Mouse (Mus musculus): Measurements from ENCODE around the gene Tgm5.
"Not testable (repeated sequence)": the region's sequence is repeated elsewhere in the genome, so short reads cannot be mapped to it uniquely, and the experiment has no call there.

Gene Tgm5

GRCm38 (mm10) chr2:121041098-121041497 is 44.5 kb downstream of the Tgm5 start:
- DNase-seq (ENCODE audit: low spot score): no peak

- no peak for DNase-seq (ENCODE audit: low spot score)
Observed at GRCm38 (mm10) chr2:121039382-121039781, 46.3 kb downstream of the Tgm5 start.

GRCm38 (mm10) chr2:121038851-121039250 is 46.8 kb downstream of the Tgm5 start:
- not testable (repeated sequence) for DNase-seq (ENCODE audit: low spot score)

- DNase-seq (ENCODE audit: low spot score): peak; percentile 51
Observed at GRCm38 (mm10) chr2:121036733-121037341, 48.8 kb downstream of the Tgm5 start, which contains the start of gene Epb42. Epb42 (minus strand) TSS chr2:121037072.

- DNase-seq (ENCODE audit: low spot score): peak; percentile 47
Observed at GRCm38 (mm10) chr2:121022918-121023317, 62.7 kb downstream of the Tgm5 start.

GRCm38 (mm10) chr2:121017151-121017550 is 68.5 kb downstream of the Tgm5 start:
- DNase-seq (ENCODE audit: low spot score): no peak

GRCm38 (mm10) chr2:121016226-121016625 is 69.4 kb downstream of the Tgm5 start:
- DNase-seq (ENCODE audit: low spot score): no peak

- no peak for DNase-seq (ENCODE audit: low spot score)
Observed at GRCm38 (mm10) chr2:121015507-121015906, 70.1 kb downstream of the Tgm5 start.

GRCm38 (mm10) chr2:121012676-121013075 is 73.0 kb downstream of the Tgm5 start:
- DNase-seq (ENCODE audit: low spot score): no peak

GRCm38 (mm10) chr2:121009071-121009677 is 76.5 kb downstream of the Tgm5 start:
- no peak for DNase-seq (ENCODE audit: low spot score)

- DNase-seq (ENCODE audit: low spot score): no peak
Observed at GRCm38 (mm10) chr2:121008664-121009007, 77.0 kb downstream of the Tgm5 start.

GRCm38 (mm10) chr2:121007925-121008663 is 77.5 kb downstream of the Tgm5 start, which contains the start of gene Ccndbp1:
Ccndbp1 (plus strand) TSS chr2:121008403.
- DNase-seq (ENCODE audit: low spot score): peak; percentile 94

GRCm38 (mm10) chr2:121006986-121007385 is 78.7 kb downstream of the Tgm5 start:
- DNase-seq (ENCODE audit: low spot score): no peak

- DNase-seq (ENCODE audit: low spot score): no peak
Observed at GRCm38 (mm10) chr2:121004018-121004811, 81.4 kb downstream of the Tgm5 start.

- no peak for DNase-seq (ENCODE audit: low spot score)
Observed at GRCm38 (mm10) chr2:121003586-121003985, 82.1 kb downstream of the Tgm5 start.

- no peak for DNase-seq (ENCODE audit: low spot score)
Observed at GRCm38 (mm10) chr2:120998863-120999262, 86.8 kb downstream of the Tgm5 start.

- DNase-seq (ENCODE audit: low spot score): not testable (repeated sequence)
Observed at GRCm38 (mm10) chr2:120996607-120997006, 89.0 kb downstream of the Tgm5 start.
